Mouse (Mus musculus) effector memory CD4-positive, alpha-beta T cell, adult 5 months (primary cell): Measurements from ENCODE around the gene Shisa2. TPM values are rescaled to one million over a fixed set of nuclear protein-coding genes. Genes with fewer than 3 reads are reported as not detected.

Experiments used
- polyA plus RNA-seq: library from polyadenylated mRNA; unstranded; fragments of 100-300 nt; shearing (Covaris generic); gene quantifications from one replicate; pipeline ENCODE4 v1.2.1, GENCODE M21; 2017

Gene Shisa2
- polyA plus RNA-seq: not detected

GRCm38 (mm10) chr14:59625158-59625805 lies at the start of gene Shisa2:
TSS of gene Shisa2 (plus strand) at chr14:59625308.

GRCm38 (mm10) chr14:59597398-59598259 lies 27.5 kb upstream of the Shisa2 start, which contains the start of gene Cdadc1:
TSS of gene Cdadc1 (minus strand) at chr14:59597959.

Other genes starting within 250 kb of the Shisa2 start
- 6.3 TPM for gene Phf11c, start 229.9 kb upstream of the Shisa2 start, polyA plus RNA-seq
- 23.3 TPM for gene Setdb2, start 184.4 kb upstream of the Shisa2 start, polyA plus RNA-seq
- 53.2 TPM for gene Cab39l, start 184.3 kb upstream of the Shisa2 start, polyA plus RNA-seq
- 29.1 TPM for gene Cdadc1, start 27.3 kb upstream of the Shisa2 start, polyA plus RNA-seq